Mouse (Mus musculus) spleen, adult 18-20 months (tissue): ENCODE data around the gene Phlpp1.

Experiments used
- DNase-seq, 2 experiments: peaks; one replicate each; pipeline ENCODE4 v3.0.0; 2022; ENCODE audit warnings: mixed read lengths in 2 of 2

Gene Phlpp1

GRCm38 (mm10) chr1:106395476-106395875, 223.9 kb downstream of the Phlpp1 start:
- peak; percentile 30 to 46 for DNase-seq

GRCm38 (mm10) chr1:106400900-106401634, 229.5 kb downstream of the Phlpp1 start:
- DNase-seq: no peak

- DNase-seq: no peak
These were observed 231.5 kb downstream of the Phlpp1 start for GRCm38 (mm10) chr1:106403011-106403501.

GRCm38 (mm10) chr1:106406852-106407251, 235.3 kb downstream of the Phlpp1 start:
- no peak for DNase-seq

GRCm38 (mm10) chr1:106407963-106408440, 236.4 kb downstream of the Phlpp1 start:
- DNase-seq: no peak

GRCm38 (mm10) chr1:106410858-106411257, 239.3 kb downstream of the Phlpp1 start:
- DNase-seq: no peak

- DNase-seq: peak in 1 of 2 experiments; percentile 26
These were observed 253.8 kb downstream of the Phlpp1 start for GRCm38 (mm10) chr1:106425128-106425936.

- no peak for DNase-seq
These were observed 256.6 kb downstream of the Phlpp1 start for GRCm38 (mm10) chr1:106428170-106428569.

- DNase-seq: no peak
These were observed 257.0 kb downstream of the Phlpp1 start for GRCm38 (mm10) chr1:106428580-106428979.

GRCm38 (mm10) chr1:106433580-106433979, 262.0 kb downstream of the Phlpp1 start:
- no peak for DNase-seq
